Mouse (Mus musculus) liver, postnatal 0 days (tissue): Measurements from ENCODE around the gene Wasl.

Source experiments
- CTCF ChIP-seq: sonication (generic); IDR thresholded peaks from 2 replicates; pipeline ENCODE4 v1.5.1; 2016; ENCODE audit warnings: antibody characterized with exemption, low read depth
- EP300 ChIP-seq: IDR thresholded peaks from 2 replicates; pipeline ENCODE4 v1.6.1; 2016; ENCODE audit warnings: antibody characterized with exemption, low read depth, mild to moderate bottlenecking

GRCm38 (mm10) chr6:24634065-24634464, 30.7 kb downstream of the Wasl start:
- TF ChIP-seq CTCF (no peak), EP300 (no peak)
